Mouse (Mus musculus): ENCODE measurements around the gene Bud31. TPM values are rescaled to one million over a fixed set of nuclear protein-coding genes. Genes with fewer than 3 reads are reported as not detected.
A peak's percentile ranks its signal among the peaks of the same experiment; 100 is the strongest.

Gene Bud31
- polyA plus RNA-seq, 1 experiment from 2014 or later = 135 TPM

DNA sequence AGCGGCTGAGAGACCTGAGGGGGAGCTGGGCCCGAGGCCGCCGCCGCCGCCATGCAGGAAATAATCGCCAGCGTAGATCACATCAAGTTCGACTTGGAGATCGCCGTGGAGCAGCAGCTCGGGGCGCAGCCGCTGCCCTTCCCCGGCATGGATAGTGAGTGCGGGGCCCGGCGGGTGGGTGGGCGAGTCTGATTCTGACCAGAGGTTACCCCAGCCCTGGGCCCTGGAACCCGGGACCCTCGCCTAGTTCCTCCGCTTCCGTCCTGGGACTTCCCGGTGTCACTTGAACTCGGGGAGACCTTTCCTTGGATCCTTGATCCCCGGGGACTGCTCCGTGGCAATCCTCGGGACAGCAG, 27.1 kb downstream of the Bud31 start:
- WGBS = under 1% methylated on average over 28 of the region's 28 CpGs
- no peak for ATAC-seq (ENCODE audit: insufficient number of reproducible peaks, insufficient read depth, low FRiP score, low read depth)

DNA sequence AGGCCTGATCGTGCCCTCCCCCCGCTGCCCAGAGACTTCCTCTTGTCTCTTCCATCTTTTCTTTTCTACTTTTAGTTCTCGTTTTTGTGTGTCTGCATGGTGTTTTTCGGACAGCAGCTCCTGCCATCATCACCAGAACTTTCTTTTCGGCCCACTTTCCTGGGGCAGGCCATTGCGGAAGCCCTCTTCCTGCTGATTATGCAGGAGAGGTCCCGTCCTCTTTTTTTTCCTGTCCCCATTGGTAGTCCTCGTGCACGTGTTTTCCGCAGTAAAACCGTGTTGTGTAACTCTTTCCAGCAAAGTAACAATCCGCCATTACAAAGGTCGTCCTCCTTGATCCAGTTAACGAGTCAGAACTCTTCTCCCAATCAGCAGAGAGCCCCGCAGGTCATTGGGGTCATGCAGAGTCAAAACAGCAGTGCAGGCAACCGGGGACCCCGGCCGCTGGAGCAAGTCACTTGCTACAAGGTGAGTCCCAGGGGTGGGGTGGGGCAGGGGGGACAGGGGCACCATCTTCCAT, 38.4 kb downstream of the Bud31 start:
- Histone ChIP-seq H3K9me3 (ENCODE audit: control insufficient read depth, low read length) (no peaks in the 10 kb centered on the region), H3K27me3 (ENCODE audit: control insufficient read depth, insufficient read depth, low read length) (no peaks in the 10 kb centered on the region), H3K4me2 (ENCODE audit: low read length) (no peak overlapping the region), H3K4me3 (ENCODE audit: control insufficient read depth in 1 of 2, insufficient read depth in 1 of 2, low read depth in 1 of 2, low read length in 2 of 2) (no peak overlapping the region), H3K4me1 (ENCODE audit: control insufficient read depth in 2 of 2, insufficient read depth in 2 of 2, low read length in 2 of 2) (no peaks in the 10 kb centered on the region), H3K9ac (ENCODE audit: low read length) (no peak overlapping the region), H3K27ac (replicated peaks in 1 of 2; ENCODE audit: control insufficient read depth in 1 of 2, insufficient read depth in 1 of 2, low read depth in 2 of 2, low read length in 2 of 2) (no peak overlapping the region), H3K36me3 (ENCODE audit: control insufficient read depth, insufficient read depth, low read length) (peaks cover 100% of the 10 kb centered on the region)
- no peak for ATAC-seq (ENCODE audit: insufficient number of reproducible peaks, insufficient read depth, low FRiP score, low read depth)
- WGBS = 86% methylated on average over 18 of the region's 18 CpGs

More for the DNA sequence above, 27.1 kb downstream of the Bud31 start:
- Histone ChIP-seq H3K36me3 (ENCODE audit: control insufficient read depth, insufficient read depth, low read length) (peaks cover 51% of the 10 kb centered on the region), H3K9me3 (ENCODE audit: control insufficient read depth, low read length) (no peaks in the 10 kb centered on the region), H3K4me3 (ENCODE audit: control insufficient read depth in 1 of 2, insufficient read depth in 1 of 2, low read depth in 1 of 2, low read length in 2 of 2) (peak overlapping the region; percentile 86 to 99), H3K27ac (replicated peaks in 1 of 2; ENCODE audit: control insufficient read depth in 1 of 2, insufficient read depth in 1 of 2, low read depth in 2 of 2, low read length in 2 of 2) (peak overlapping the region; percentile 58 to 91), H3K4me1 (ENCODE audit: control insufficient read depth in 2 of 2, insufficient read depth in 2 of 2, low read length in 2 of 2) (peaks cover 4 to 29% of the 10 kb centered on the region in 2 experiments), H3K27me3 (ENCODE audit: control insufficient read depth, insufficient read depth, low read length) (no peaks in the 10 kb centered on the region), H3K9ac (ENCODE audit: low read length) (peak overlapping the region; percentile 98), H3K4me2 (ENCODE audit: low read length) (peak overlapping the region; percentile 92)

DNA sequence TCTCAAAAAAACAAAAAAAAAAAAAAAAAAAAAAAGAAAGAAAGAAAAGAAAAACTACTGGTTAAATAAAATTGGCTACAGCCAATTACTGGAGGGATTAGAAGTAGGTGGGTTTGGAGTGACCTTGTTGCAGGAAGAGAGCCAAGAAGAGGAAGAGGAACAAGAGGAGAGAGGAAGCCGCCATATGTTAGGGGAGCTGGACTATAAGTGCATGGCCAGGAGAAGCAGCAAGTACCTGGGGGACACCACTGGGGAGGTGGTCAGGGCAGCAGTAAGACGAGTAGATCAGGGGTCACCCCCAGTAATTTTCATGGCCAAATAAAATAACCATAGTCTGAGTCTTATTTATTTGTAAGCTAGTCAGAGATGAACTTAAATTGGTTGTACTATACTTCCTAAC, 45.1 kb downstream of the Bud31 start:
- Histone ChIP-seq H3K27me3 (ENCODE audit: control insufficient read depth, insufficient read depth, low read length) (no peaks in the 10 kb centered on the region), H3K9ac (ENCODE audit: low read length) (no peak overlapping the region), H3K9me3 (ENCODE audit: control insufficient read depth, low read length) (no peaks in the 10 kb centered on the region), H3K4me2 (ENCODE audit: low read length) (no peak overlapping the region), H3K36me3 (ENCODE audit: control insufficient read depth, insufficient read depth, low read length) (peaks cover 89% of the 10 kb centered on the region), H3K27ac (replicated peaks in 1 of 2; ENCODE audit: control insufficient read depth in 1 of 2, insufficient read depth in 1 of 2, low read depth in 2 of 2, low read length in 2 of 2) (no peak overlapping the region), H3K4me3 (ENCODE audit: control insufficient read depth in 1 of 2, insufficient read depth in 1 of 2, low read depth in 1 of 2, low read length in 2 of 2) (no peak overlapping the region), H3K4me1 (ENCODE audit: control insufficient read depth in 2 of 2, insufficient read depth in 2 of 2, low read length in 2 of 2) (peaks cover 7 to 14% of the 10 kb centered on the region in 2 experiments; a peak in 3 of 4 replicates)
- no peak for ATAC-seq (ENCODE audit: insufficient number of reproducible peaks, insufficient read depth, low FRiP score, low read depth)
- WGBS = 96% methylated on average over 2 of the region's 2 CpGs

DNA sequence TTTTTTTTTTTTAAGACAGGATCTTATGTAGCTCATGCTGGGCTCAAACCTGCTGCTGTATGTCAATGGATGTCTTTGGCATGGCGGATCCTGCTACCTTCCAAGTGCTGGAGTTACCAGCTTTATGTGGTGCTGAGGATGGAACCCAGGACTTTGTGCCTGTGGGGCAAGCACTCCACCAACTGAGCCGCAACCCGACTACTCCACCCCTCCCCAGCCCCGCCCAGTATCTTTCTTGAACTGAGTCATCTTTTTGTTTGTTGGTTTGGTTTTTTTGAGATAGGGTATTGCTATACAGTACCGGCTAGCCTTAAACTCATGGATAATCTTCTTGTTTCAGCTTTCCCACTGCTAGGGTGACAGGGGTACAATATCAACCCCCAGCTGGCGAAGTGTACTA, 49.3 kb downstream of the Bud31 start:
- peak overlapping the region; percentile 99; the same call in 1 of the 2 replicates for H3K9ac ChIP-seq (ENCODE audit: low read length)
- H3K9me3 ChIP-seq (ENCODE audit: control insufficient read depth, low read length) = no peaks in the 10 kb centered on the region
- 88% methylated on average over 6 of the region's 6 CpGs for WGBS
- no peaks in the 10 kb centered on the region for H3K27me3 ChIP-seq (ENCODE audit: control insufficient read depth, insufficient read depth, low read length)
- ATAC-seq (ENCODE audit: insufficient number of reproducible peaks, insufficient read depth, low FRiP score, low read depth) = no peak
- H3K4me3 ChIP-seq (ENCODE audit: control insufficient read depth in 1 of 2, insufficient read depth in 1 of 2, low read depth in 1 of 2, low read length in 2 of 2) = peak overlapping the region in 1 of 2 experiments; percentile 94; a peak in 2 of 4 replicates
- H3K4me1 ChIP-seq (ENCODE audit: control insufficient read depth in 2 of 2, insufficient read depth in 2 of 2, low read length in 2 of 2) = peaks cover 10 to 17% of the 10 kb centered on the region in 2 experiments
- peaks cover 56% of the 10 kb centered on the region for H3K36me3 ChIP-seq (ENCODE audit: control insufficient read depth, insufficient read depth, low read length)
- H3K27ac ChIP-seq (replicated peaks in 1 of 2; ENCODE audit: control insufficient read depth in 1 of 2, insufficient read depth in 1 of 2, low read depth in 2 of 2, low read length in 2 of 2) = no peak overlapping the region
- peak overlapping the region; percentile 90 for H3K4me2 ChIP-seq (ENCODE audit: low read length)

DNA sequence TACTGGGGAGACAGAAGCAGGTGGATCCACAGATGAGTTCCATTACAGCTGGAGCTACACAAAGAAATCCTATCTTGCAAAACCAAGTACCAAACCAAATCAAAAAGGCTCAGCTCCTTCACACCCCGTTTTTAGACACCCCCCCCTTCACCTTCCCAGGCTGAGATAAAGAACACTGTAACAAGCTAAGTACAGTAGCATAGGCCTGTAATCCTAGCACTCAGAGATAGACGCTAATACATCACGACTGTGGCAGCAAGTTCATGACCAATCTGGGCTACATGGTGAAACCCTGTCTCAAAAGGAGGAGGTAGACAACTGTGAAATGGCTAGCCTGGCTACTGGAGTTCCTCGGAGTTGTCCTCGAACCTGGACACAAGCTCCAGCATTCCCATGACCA, 50.2 kb downstream of the Bud31 start:
- peak overlapping the region; percentile 95 to 97 for H3K27ac ChIP-seq (replicated peaks in 1 of 2; ENCODE audit: control insufficient read depth in 1 of 2, insufficient read depth in 1 of 2, low read depth in 2 of 2, low read length in 2 of 2)
- H3K9ac ChIP-seq (ENCODE audit: low read length) = peak overlapping the region; percentile 99
- H3K27me3 ChIP-seq (ENCODE audit: control insufficient read depth, insufficient read depth, low read length) = no peaks in the 10 kb centered on the region
- H3K9me3 ChIP-seq (ENCODE audit: control insufficient read depth, low read length) = no peaks in the 10 kb centered on the region
- H3K36me3 ChIP-seq (ENCODE audit: control insufficient read depth, insufficient read depth, low read length) = peaks cover 56% of the 10 kb centered on the region
- peak overlapping the region; percentile 61 to 94 for H3K4me3 ChIP-seq (ENCODE audit: control insufficient read depth in 1 of 2, insufficient read depth in 1 of 2, low read depth in 1 of 2, low read length in 2 of 2)
- 0 out of 2 replicates have a peak, but pooled peaks have one; percentile 17 for ATAC-seq (ENCODE audit: insufficient number of reproducible peaks, insufficient read depth, low FRiP score, low read depth)
- peaks cover 10 to 17% of the 10 kb centered on the region in 2 experiments for H3K4me1 ChIP-seq (ENCODE audit: control insufficient read depth in 2 of 2, insufficient read depth in 2 of 2, low read length in 2 of 2)
- H3K4me2 ChIP-seq (ENCODE audit: low read length) = peak overlapping the region; percentile 90
- 15% methylated on average over 5 of the region's 5 CpGs for WGBS

DNA sequence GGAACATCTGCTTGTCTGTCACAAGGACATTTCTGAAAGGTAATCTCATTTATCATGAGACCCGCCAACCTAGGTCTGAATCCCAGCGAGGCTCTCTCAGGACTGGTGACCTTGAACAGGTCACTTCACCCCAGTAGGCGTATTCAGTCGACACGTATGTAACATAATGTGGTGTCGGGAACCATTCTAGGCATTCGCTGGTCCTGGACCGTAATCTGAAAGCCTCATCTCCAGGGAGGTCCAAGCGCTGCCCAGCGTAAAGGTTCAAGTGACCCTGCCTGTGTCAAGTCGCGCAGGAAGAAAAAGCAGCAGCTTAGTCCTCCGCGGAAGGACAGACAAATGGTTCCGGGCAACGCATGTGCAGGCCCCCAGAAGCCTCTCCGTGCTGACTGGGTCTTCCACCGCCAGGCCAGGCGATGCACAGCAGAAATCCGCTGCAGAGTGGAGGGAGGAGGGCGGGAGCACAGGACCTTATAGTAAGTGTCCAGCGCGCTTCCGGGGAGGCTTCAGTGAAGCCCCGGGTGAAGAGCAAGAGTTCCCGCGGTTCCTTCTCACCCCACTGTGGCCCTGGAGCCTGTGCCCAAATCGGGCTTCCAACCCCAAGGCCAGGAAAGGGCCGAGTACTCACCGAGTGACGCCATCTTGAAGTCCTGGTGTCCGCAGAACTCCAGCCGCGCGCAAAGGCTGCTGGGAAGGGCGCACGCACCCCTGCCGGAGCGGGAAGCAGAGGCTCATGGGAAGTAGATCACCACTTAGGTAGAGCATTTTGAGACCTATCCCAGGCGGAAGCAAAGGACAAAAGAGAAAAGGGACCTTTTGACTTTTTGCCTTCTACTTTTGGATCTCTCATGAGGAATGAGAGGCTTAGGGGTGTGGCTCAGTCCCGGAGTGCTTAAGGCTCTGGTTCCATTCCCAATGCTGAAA, 51.0 kb downstream of the Bud31 start:
- WGBS = under 1% methylated on average over 41 of the region's 41 CpGs
- H3K27ac ChIP-seq (replicated peaks in 1 of 2; ENCODE audit: control insufficient read depth in 1 of 2, insufficient read depth in 1 of 2, low read depth in 2 of 2, low read length in 2 of 2) = peak overlapping the region; percentile 95 to 97
- peak; percentile 69 for ATAC-seq (ENCODE audit: insufficient number of reproducible peaks, insufficient read depth, low FRiP score, low read depth)
- no peaks in the 10 kb centered on the region for H3K9me3 ChIP-seq (ENCODE audit: control insufficient read depth, low read length)
- H3K9ac ChIP-seq (ENCODE audit: low read length) = peak overlapping the region; percentile 99
- peak overlapping the region; percentile 90 for H3K4me2 ChIP-seq (ENCODE audit: low read length)
- H3K36me3 ChIP-seq (ENCODE audit: control insufficient read depth, insufficient read depth, low read length) = peaks cover 56% of the 10 kb centered on the region
- H3K4me3 ChIP-seq (ENCODE audit: control insufficient read depth in 1 of 2, insufficient read depth in 1 of 2, low read depth in 1 of 2, low read length in 2 of 2) = peak overlapping the region; percentile 61 to 94
- H3K4me1 ChIP-seq (ENCODE audit: control insufficient read depth in 2 of 2, insufficient read depth in 2 of 2, low read length in 2 of 2) = peaks cover 10 to 17% of the 10 kb centered on the region in 2 experiments
- H3K27me3 ChIP-seq (ENCODE audit: control insufficient read depth, insufficient read depth, low read length) = no peaks in the 10 kb centered on the region

DNA sequence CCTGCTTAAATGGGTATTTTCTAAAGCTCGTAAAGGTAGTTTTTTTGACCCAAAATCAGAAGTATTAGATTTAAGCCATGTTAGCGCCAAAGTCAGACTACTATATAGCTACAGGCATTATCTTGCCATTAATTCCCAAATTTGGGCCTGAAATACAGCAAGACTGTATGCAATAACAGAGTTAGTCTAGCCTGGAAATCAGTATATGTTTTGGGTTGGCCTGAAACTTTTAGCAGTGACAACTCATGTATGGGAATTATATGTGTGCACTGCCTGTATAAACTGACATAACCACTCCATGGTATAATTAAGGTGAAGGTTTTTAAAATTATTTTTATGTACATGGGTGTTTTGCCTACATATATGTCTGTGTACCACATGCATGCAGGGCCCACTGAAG, 51.8 kb downstream of the Bud31 start, which contains the start of gene Atp5j2:
Gene Atp5j2, minus strand, starts transcription at position 101 of the 400 bp plus-strand sequence.
- no peak for ATAC-seq (ENCODE audit: insufficient number of reproducible peaks, insufficient read depth, low FRiP score, low read depth)
- Histone ChIP-seq H3K4me2 (ENCODE audit: low read length) (peak within 1 kb of the TSS; percentile 90), H3K36me3 (ENCODE audit: control insufficient read depth, insufficient read depth, low read length) (peaks cover 54% of the 10 kb centered on the region), H3K4me1 (ENCODE audit: control insufficient read depth in 2 of 2, insufficient read depth in 2 of 2, low read length in 2 of 2) (peaks cover 10 to 17% of the 10 kb centered on the region in 2 experiments), H3K9me3 (ENCODE audit: control insufficient read depth, low read length) (no peaks in the 10 kb centered on the region), H3K4me3 (ENCODE audit: control insufficient read depth in 1 of 2, insufficient read depth in 1 of 2, low read depth in 1 of 2, low read length in 2 of 2) (peak within 1 kb of the TSS; percentile 61 to 94), H3K27ac (replicated peaks in 1 of 2; ENCODE audit: control insufficient read depth in 1 of 2, insufficient read depth in 1 of 2, low read depth in 2 of 2, low read length in 2 of 2) (peak within 1 kb of the TSS; percentile 95 to 97), H3K27me3 (ENCODE audit: control insufficient read depth, insufficient read depth, low read length) (no peaks in the 10 kb centered on the region), H3K9ac (ENCODE audit: low read length) (peak within 1 kb of the TSS; percentile 99)
- WGBS = 85% methylated on average over 2 of the region's 2 CpGs

Measured in heart, embryonic 14.5 days (tissue).